8 mouse cellular contexts compared by ENCODE assay signal in the genomic region with DNA sequence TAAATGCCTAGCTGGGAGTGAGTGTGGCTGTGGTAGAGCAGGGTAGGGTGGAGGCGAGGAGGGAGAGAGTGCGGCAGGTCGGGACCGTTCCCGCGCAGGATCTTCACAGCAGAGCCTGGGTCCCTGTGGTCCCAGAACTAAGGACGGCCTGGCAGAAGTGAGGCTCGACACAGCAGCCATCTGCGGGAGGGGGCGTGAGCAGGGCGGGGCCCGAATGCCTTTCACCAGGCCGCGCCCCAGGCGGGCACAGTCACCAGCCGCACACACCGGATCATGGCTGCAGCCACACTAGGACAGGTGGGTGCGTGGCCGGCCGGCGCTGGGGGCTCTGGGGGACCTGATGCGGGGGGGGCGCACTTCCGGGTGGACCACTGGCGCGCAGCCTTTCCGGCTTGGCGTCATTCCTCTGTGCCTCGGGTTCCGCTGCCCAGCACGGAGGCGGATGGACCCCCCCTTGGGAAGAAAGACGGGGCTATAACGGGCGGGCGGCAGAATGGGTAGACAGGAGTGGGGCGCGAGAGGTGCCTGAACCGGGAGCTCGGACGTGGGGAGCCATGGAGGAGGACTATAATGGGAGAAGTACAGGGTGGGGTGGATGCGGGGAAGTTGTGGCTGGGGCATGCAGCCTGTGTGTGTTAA. TPM values are rescaled to one million over a fixed set of nuclear protein-coding genes. Genes with fewer than 3 reads are reported as not detected.
DNase-seq lines count a peak whose midpoint lies in the region; ATAC-seq lines count a peak whose summit lies in the region.

A gene (plus strand): TSS at position 51 of the 639 bp plus-strand sequence.

- no peaks in the 10 kb centered on the region for H3K9me3 ChIP-seq in intestine, embryonic 15.5 days

- peak; percentile 87 for DNase-seq in adrenal gland, postnatal 10 days
- peak; percentile 78 for DNase-seq in embryo, embryonic 9.5 days (ENCODE audit: extremely low spot score)
- DNase-seq in gastrocnemius, postnatal 4 days (ENCODE audit: low spot score in 2 of 2) = peak; percentile 50 to 70
- DNase-seq in left cerebral cortex, postnatal 14 days (ENCODE audit: low spot score in 2 of 2) = peak; percentile 50 to 65
- DNase-seq in right cerebral cortex, postnatal 14 days = peak; percentile 77
- peak; percentile 68 to 71 for DNase-seq in urinary bladder, postnatal 4 days (ENCODE audit: low spot score in 2 of 2)

- H3K4me1 ChIP-seq in intestine, embryonic 15.5 days (replicated peaks) = peaks cover 18% of the 10 kb centered on the region

- intact Hi-C loops in left cerebral cortex, postnatal 14 days (cut with DNase I) = no loop called here

- peak within 1 kb of the TSS; percentile 87 for H3K27ac ChIP-seq in intestine, embryonic 15.5 days

- H3K27me3 ChIP-seq in intestine, embryonic 15.5 days (replicated peaks) = no peaks in the 10 kb centered on the region

- 2% methylated on average over 42 of the region's 42 CpGs for WGBS in intestine, embryonic 15.5 days

- peak; percentile 56 for ATAC-seq in intestine, embryonic 15.5 days
- ATAC-seq in megakaryocyte progenitor cell, adult 5-6 weeks (replicated peaks; ENCODE audit: poor library complexity) = peak; percentile 65

- peak within 1 kb of the TSS; percentile 83 for H3K4me2 ChIP-seq in intestine, embryonic 15.5 days (replicated peaks)

- peak within 1 kb of the TSS; percentile 74 for H3K9ac ChIP-seq in intestine, embryonic 15.5 days

- H3K36me3 ChIP-seq in intestine, embryonic 15.5 days = no peaks in the 10 kb centered on the region

- peak within 1 kb of the TSS; percentile 67 for H3K4me3 ChIP-seq in intestine, embryonic 15.5 days (replicated peaks)

RNA-seq across cellular contexts. Expression of the gene that starts here (rescaled TPM):
- total RNA-seq in adrenal gland, postnatal 10 days (2021) = 100 to 1,000 TPM; 114 to 118 TPM
- 10 to 100 TPM; 32.2 to 36.3 TPM for total RNA-seq in gastrocnemius, postnatal 4 days (2021)
- 59.5 and 67.6 TPM in 2 replicates for polyA plus RNA-seq in intestine, embryonic 15.5 days (2015; fragmentation: Nextera tagmentation; extraction: Ambion mirVana)
- total RNA-seq in left cerebral cortex, postnatal 14 days (2021) = 10 to 100 TPM; 22.6 to 25.2 TPM
- 43.5 and 55.9 TPM in 2 replicates for total RNA-seq in megakaryocyte progenitor cell, adult 5-6 weeks (2015)
- 37.0 and 44.0 TPM in 2 replicates for total RNA-seq in megakaryocyte progenitor cell, adult 5-6 weeks (2017)

Comparison
In these comparisons a context has a peak if more than half of its experiments do, and no peak if none do; other contexts are left out.
1. Peak in every context shown above with its lines: DNase-seq, ATAC-seq, H3K4me3 ChIP-seq and H3K27ac ChIP-seq.